Mouse (Mus musculus): Measurements from ENCODE around the gene Abhd11. TPM values are rescaled to one million over a fixed set of nuclear protein-coding genes. Genes with fewer than 3 reads are reported as not detected.
A peak's percentile ranks its signal among the peaks of the same experiment; 100 is the strongest.
"Not testable (repeated sequence)": the region's sequence is repeated elsewhere in the genome, so short reads cannot be mapped to it uniquely, and the experiment has no call there.

Gene Abhd11
- 65.6 and 94.1 TPM in 2 replicates for polyA plus RNA-seq (2012; rRNA removed)

GRCm38 (mm10) chr5:135008671-135009589 is at the start of gene Abhd11:
Gene Abhd11 (plus strand): TSS chr5:135009152.
- TF ChIP-seq POLR2A (IDR thresholded peaks at IDR 0.05; ENCODE audit: borderline replicate concordance, extremely low read depth, insufficient read depth, insufficient read length, poor library complexity, severe bottlenecking) = peak; percentile 66; the same call in 1 of the 2 replicates
- no peak for TF ChIP-seq CTCF (IDR thresholded peaks at IDR 0.05; ENCODE audit: borderline replicate concordance, extremely low read depth, insufficient read depth, insufficient read length)
- peak; percentile 100 for DNase-seq (ENCODE audit: low read depth)

GRCm38 (mm10) chr5:134960430-134960829 is 48.5 kb upstream of the Abhd11 start:
- no peak for TF ChIP-seq POLR2A (IDR thresholded peaks at IDR 0.05; ENCODE audit: borderline replicate concordance, extremely low read depth, insufficient read depth, insufficient read length, poor library complexity, severe bottlenecking)
- TF ChIP-seq CTCF (IDR thresholded peaks at IDR 0.05; ENCODE audit: borderline replicate concordance, extremely low read depth, insufficient read depth, insufficient read length) = no peak
- DNase-seq (ENCODE audit: low read depth) = no peak

- TF ChIP-seq POLR2A (IDR thresholded peaks at IDR 0.05; ENCODE audit: borderline replicate concordance, extremely low read depth, insufficient read depth, insufficient read length, poor library complexity, severe bottlenecking) (no peak), CTCF (IDR thresholded peaks at IDR 0.05; ENCODE audit: borderline replicate concordance, extremely low read depth, insufficient read depth, insufficient read length) (no peak)
- no peak for DNase-seq (ENCODE audit: low read depth)
These were observed 47.4 kb upstream of the Abhd11 start for GRCm38 (mm10) chr5:134961519-134961918.

- DNase-seq (ENCODE audit: low read depth) = peak; percentile 46
- TF ChIP-seq CTCF (IDR thresholded peaks at IDR 0.05; ENCODE audit: borderline replicate concordance, extremely low read depth, insufficient read depth, insufficient read length) (no peak), POLR2A (IDR thresholded peaks at IDR 0.05; ENCODE audit: borderline replicate concordance, extremely low read depth, insufficient read depth, insufficient read length, poor library complexity, severe bottlenecking) (no peak)
These were observed 45.4 kb upstream of the Abhd11 start for GRCm38 (mm10) chr5:134963546-134963945.

GRCm38 (mm10) chr5:134964655-134965054 is 44.3 kb upstream of the Abhd11 start:
- DNase-seq (ENCODE audit: low read depth) = not testable (repeated sequence)

- peak; percentile 84 for DNase-seq (ENCODE audit: low read depth)
- peak; percentile 82; the same call in 1 of the 2 replicates for TF ChIP-seq CTCF (IDR thresholded peaks at IDR 0.05; ENCODE audit: borderline replicate concordance, extremely low read depth, insufficient read depth, insufficient read length)
- TF ChIP-seq POLR2A (IDR thresholded peaks at IDR 0.05; ENCODE audit: borderline replicate concordance, extremely low read depth, insufficient read depth, insufficient read length, poor library complexity, severe bottlenecking) = no peak
These were observed 43.5 kb upstream of the Abhd11 start for GRCm38 (mm10) chr5:134965473-134965851.

GRCm38 (mm10) chr5:134965852-134966821 is 42.8 kb upstream of the Abhd11 start:
- peak; percentile 63 for DNase-seq (ENCODE audit: low read depth)
- TF ChIP-seq CTCF (IDR thresholded peaks at IDR 0.05; ENCODE audit: borderline replicate concordance, extremely low read depth, insufficient read depth, insufficient read length) = peak; percentile 29; the same call in 1 of the 2 replicates
- TF ChIP-seq POLR2A (IDR thresholded peaks at IDR 0.05; ENCODE audit: borderline replicate concordance, extremely low read depth, insufficient read depth, insufficient read length, poor library complexity, severe bottlenecking) = no peak

GRCm38 (mm10) chr5:134967164-134967944 is 41.6 kb upstream of the Abhd11 start:
- no peak for DNase-seq (ENCODE audit: low read depth)
- TF ChIP-seq CTCF (IDR thresholded peaks at IDR 0.05; ENCODE audit: borderline replicate concordance, extremely low read depth, insufficient read depth, insufficient read length) (no peak), POLR2A (IDR thresholded peaks at IDR 0.05; ENCODE audit: borderline replicate concordance, extremely low read depth, insufficient read depth, insufficient read length, poor library complexity, severe bottlenecking) (no peak)

- no peak for TF ChIP-seq CTCF (IDR thresholded peaks at IDR 0.05; ENCODE audit: borderline replicate concordance, extremely low read depth, insufficient read depth, insufficient read length)
- no peak for TF ChIP-seq POLR2A (IDR thresholded peaks at IDR 0.05; ENCODE audit: borderline replicate concordance, extremely low read depth, insufficient read depth, insufficient read length, poor library complexity, severe bottlenecking)
- DNase-seq (ENCODE audit: low read depth) = no peak
These were observed 38.3 kb upstream of the Abhd11 start for GRCm38 (mm10) chr5:134970671-134971070.

- TF ChIP-seq CTCF (IDR thresholded peaks at IDR 0.05; ENCODE audit: borderline replicate concordance, extremely low read depth, insufficient read depth, insufficient read length) (no peak), POLR2A (IDR thresholded peaks at IDR 0.05; ENCODE audit: borderline replicate concordance, extremely low read depth, insufficient read depth, insufficient read length, poor library complexity, severe bottlenecking) (no peak)
- DNase-seq (ENCODE audit: low read depth) = no peak
These were observed 35.9 kb upstream of the Abhd11 start for GRCm38 (mm10) chr5:134973081-134973480.
